Mouse (Mus musculus): ENCODE results near the gene Tlr9. TPM values are rescaled to one million over a fixed set of nuclear protein-coding genes. Genes with fewer than 3 reads are reported as not detected.

The Tlr9 gene
- total RNA-seq, 2 experiments from 2014 or later: 1.1 to 1.2 TPM

DNA sequence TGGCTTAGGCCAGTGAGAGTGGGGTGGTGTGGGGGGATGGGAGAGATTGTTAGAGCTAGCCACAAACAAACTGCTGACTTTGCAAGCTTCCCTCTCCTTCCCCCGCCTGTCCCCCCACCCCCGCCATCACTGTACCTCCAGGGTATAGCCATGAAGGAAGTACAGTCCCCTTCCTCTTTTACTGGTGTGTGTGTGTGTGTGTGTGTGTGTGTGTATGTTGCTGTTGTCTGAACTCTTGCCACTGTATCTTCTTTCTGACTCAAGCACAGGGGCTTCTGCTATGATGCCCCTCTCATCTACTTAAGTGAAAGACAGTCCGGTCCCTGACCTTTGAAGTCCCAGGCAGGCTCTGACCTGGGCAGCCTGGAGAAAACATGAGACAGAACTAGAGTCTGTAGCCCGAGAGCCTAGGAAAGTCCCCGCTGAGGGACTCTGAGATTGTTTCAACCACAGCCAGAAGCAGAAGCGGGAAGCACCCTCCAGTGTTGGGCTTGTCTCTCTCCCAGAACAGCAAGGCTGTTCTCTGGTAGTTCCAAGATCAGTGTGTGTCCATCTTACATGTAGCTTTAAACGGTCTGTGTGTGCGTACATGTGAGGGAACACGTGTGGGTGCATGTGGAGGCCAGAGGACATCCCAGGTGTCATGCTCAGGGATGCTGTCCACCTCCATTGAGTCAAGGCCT, 7.8 kb downstream of the Tlr9 start:
- DNase-seq (ENCODE audit: low spot score in 2 of 2): no peak
- intact Hi-C loops (cut with DNase I): no loop called here

DNA sequence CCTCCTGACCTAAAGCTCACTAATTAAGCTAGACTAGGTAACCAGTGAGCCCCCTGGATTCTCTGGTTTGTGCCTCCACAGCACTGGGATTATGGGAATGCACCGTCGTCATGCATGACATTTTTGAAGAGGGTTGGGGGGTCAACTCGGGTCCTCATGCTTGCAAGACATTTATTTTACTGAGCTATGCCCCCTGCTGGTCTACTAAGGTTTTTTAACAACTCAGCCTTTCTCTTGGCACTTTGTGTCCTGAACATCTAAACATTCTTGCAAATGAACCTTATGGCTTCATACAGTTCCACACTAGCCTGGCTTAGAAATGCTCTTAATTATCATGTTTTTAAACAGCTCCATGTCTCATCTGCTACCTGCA, 8.3 kb downstream of the Tlr9 start:
- intact Hi-C loops (cut with DNase I): no loop called here
- no peak for DNase-seq (ENCODE audit: low spot score in 2 of 2)

DNA sequence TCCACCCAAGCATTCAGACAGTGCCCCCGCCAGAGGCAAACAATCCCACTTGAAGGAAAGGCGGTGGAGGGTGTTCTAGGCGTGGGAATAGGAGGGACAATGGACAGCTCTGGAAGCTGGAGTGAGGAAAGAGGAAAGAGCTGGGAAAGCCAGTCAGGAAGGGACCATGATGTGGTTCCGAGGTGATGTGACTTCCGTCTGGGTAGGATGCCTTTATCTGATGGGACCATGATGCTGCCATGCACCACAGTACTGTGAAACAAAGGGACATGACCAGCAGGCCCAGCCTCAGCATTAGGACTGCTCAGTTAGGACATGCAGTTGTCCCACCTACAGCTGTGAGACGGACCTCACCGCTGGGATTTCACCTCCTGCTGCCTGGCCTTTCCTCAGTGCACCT, 8.8 kb downstream of the Tlr9 start:
- intact Hi-C loops (cut with DNase I): no loop called here

DNA sequence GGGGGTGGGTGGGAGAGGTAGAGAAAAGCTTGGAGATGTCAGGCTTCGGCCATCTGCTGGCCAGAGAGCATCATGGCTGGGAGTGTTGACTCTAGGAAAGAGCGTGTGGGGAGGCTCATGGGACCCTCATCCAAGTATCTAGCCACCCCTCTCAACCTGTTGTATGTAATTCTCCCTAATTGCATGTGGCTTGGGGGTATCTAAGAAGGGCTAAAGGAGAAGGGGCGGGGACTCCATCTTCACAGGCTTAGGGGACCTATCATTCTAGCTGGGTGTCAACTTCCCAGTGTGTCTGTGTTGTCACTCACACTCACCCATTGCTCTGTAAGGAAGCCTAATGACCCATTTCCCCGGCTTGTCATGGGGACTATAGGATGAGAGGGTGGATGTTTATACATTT, 9.4 kb downstream of the Tlr9 start:
- DNase-seq (ENCODE audit: low spot score in 2 of 2): no peak
- intact Hi-C loops (cut with DNase I): no loop called here

More for the DNA sequence above, 8.8 kb downstream of the Tlr9 start:
- DNase-seq (ENCODE audit: low spot score in 2 of 2): no peak

DNA sequence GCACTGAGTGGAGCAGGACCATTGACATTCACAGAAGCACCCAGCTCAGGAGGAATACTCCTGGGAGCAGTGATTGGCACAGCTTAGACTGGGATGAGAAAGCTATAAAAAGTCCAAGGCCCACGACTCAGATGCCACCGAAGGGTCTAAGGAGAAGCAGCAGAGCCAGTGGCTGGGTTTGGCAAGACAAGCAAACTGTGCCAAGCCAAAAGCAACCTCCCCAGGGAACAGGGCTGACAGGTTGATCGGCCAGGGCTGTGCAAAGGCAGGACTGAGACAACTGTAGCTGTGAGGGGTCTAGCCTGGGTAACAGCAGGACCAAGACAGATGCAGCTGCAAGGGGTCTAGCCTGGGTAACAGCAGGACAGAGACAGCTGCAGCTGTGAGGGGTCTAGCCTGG, 10.6 kb downstream of the Tlr9 start:
- intact Hi-C loops (cut with DNase I): no loop called here
- DNase-seq (ENCODE audit: low spot score in 2 of 2): no peak

DNA sequence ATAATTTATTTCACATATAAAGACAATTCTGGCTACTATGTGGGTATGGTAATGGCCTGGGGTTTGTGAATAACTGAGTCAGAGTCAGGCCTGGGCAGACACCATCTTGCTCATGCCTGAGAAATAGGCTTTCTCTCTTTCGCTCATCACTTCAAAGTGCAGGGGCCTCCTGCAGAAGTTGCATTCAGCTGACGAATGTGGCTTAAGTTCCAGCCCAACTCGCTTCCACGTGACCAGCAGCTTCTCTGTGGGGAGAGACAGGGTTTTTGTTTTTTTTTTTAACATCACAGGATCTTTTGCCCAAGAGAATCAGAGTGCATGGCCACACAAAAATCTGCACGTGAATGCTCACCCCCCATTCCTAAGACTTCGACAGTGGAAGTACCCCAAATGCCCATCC, 11.6 kb downstream of the Tlr9 start:
- intact Hi-C loops (cut with DNase I): no loop called here
- no peak for DNase-seq (ENCODE audit: low spot score in 2 of 2)

DNA sequence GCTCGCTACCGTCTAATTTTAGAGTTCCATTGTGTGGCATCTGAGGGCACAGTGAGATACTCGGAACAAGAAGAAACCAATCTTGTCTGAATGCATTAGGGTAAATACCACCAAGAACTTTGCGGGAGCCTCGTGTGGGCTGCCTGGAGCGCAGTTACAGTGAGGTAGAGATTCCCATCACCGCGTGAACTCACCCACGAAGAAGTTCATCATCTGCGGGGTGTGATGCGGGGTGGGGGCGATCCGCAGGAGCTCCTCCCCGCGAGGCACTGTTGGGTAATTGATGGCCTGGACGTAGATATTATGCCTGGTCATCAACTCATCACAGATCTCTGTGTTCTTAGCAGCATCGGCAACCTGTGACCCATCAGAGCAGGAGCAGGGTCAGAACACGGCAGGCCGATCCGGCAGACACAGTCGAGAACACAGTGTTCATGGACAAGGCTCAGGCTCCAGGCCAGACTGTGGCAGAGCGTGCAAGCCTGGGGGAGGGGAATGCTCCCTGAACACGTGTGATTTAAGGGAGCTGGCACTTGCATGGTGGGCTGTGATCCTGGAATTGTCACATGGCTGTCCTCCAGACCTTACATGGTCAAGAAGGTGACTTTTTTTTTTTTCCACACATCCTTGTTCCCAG, 12.9 kb downstream of the Tlr9 start:
- no peak for DNase-seq (ENCODE audit: low spot score in 2 of 2)
- intact Hi-C loops (cut with DNase I): no loop called here

DNA sequence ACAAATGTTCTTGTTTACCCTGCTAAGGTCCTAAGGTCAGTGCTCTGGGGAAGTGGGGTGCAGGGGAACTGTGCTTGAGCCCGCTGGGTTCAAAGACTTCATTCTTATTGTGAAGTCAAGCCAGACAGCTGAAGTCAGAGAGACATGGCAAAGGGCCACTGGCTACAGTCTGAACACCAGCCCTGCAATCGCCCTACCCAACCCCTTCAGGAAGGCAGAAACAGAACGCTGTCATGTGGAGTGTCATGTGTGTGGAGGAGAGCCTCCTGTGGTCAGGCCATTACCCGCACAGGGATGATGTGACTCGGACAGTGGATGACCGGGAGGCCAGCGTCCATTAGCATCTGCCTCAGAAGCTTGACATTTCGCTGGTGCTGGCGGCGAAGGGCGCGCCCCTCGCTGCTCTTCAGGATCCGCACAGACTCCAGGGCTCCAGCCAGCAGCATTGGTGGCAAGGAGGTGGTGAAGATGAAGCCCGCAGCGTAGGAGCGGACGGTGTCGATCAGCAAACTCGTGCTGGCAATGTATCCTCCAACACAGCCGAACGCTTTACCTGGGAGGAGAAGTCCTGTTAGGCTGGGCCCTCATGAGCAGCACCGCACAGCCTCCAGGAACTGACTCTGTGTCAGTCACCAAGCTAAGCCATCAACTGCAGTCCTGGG, 13.9 kb downstream of the Tlr9 start:
- DNase-seq (ENCODE audit: low spot score in 2 of 2): no peak
- intact Hi-C loops (cut with DNase I): no loop called here

DNA sequence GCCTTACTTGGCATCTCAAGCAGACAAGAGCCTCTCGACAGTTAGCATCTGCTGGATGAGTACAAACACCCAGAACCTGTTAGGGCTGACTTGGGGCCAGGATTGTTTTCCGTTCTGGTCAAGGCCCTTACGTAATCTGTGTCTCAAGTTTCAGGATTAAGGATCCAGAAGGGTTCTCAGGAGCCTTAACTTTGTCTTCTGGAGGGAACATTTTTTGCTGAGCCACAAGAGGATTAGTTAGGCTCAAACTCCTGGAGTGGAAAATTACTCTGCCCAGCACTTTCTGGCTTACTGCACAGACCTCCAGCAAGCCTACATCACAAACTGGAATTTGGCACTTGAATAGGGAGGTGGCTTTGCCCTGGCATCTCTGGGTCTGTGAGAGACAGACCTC, 14.4 kb downstream of the Tlr9 start:
- no peak for DNase-seq (ENCODE audit: low spot score in 2 of 2)
- intact Hi-C loops (cut with DNase I): no loop called here

DNA sequence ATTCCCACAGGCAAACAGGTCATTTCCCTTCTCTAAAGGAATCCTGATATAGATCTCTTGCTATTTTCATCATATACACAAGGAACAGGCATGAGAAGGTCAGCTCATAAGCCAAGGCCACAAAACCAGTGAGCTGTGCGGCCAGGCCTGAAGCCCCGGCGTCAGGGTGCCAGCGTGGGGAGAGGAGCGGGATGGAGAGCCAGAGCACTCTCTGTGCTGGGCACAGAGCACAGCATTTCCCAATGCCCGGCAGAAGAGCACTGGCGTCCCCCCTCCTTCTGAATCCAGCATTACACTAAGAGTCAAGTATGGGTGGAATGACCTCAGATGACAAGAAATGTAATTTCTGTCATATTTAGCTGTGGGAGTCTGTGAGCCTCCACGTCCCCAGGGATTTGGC, 15.0 kb downstream of the Tlr9 start:
- no peak for DNase-seq (ENCODE audit: low spot score in 2 of 2)

DNA sequence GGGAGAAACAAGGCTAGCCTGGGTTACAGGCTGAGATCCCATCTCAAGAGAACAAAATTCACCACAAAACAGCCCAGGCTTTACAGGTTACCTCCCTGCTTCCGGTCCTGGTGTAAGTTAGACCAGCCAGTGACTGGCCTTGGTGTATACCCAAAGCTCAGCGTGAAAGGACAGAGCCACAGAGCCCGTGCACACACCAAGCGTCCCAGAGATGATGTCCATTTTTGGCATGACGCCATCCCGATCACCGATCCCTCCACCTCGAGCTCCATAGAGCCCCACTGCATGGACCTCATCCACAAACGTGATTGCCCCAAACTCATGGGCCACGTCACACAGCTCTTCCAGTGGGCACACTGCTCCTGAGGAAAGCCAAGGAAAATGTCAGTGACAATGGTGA, 15.5 kb downstream of the Tlr9 start:
- intact Hi-C loops (cut with DNase I): no loop called here
- DNase-seq (ENCODE audit: low spot score in 2 of 2): no peak

More for the DNA sequence above, 15.0 kb downstream of the Tlr9 start:
- intact Hi-C loops (cut with DNase I): no loop called here

DNA sequence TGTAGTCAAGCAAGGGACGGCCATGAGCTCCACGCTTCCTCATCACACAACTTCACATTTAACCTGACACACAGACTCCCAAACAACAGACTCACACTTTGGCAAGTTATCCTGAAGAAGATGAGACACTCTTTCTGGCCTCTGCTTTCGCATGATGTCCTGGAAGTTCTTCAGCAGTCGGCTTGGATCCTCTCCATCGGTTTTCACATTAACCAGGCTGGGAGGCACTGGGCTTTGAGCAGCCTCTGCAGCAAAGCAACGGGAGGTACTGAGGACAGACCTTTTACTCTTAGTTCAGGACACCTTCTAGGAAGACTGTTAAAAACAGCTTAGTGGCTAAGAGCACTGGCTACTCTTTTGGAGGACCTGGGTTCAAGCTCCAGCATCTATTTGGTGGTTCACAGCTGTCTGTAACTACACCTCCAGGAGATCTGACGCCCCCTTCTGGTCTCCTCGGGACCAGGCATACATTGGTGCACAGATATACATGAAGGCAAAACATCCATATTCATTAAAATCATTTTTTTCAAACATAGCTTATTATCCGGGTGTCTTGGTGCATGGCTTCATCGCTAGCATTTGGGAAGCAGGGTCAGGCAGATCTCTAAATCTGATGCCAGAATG, 19.3 kb downstream of the Tlr9 start:
- intact Hi-C loops (cut with DNase I): no loop called here

DNA sequence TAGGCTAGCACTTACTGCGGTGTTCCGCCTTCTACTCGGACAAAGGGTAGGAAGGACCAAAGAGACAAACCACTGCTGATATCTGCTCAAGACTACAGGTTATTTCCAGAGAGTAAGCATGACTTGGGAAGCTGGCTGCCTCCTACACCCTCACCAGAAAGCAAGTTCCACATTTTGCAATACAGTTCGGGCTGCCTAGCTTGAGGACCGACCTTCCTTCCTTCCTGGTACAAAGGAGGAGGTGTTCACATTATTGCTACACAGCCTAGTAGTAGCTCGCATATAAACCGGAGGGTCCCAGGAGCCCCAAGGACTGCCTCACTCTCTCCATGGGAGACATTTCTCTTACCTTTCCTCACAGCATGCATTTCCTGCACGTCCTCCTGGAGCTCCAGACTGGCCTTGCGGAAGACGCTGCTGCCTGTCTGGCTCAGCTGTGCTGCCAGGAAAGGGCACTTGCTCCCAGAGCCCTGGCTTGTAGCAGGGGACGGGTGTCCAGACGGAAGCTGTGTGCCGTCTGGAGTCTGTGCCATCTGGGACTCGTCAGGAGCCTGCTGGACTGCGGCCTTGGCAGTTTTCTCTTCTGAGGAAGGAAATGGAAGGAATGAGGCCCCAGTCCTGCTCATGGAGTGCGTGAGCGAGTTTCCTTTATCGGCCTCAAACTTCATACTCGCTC, 20.6 kb downstream of the Tlr9 start:
- no peak for DNase-seq (ENCODE audit: low spot score in 2 of 2)
- intact Hi-C loops (cut with DNase I): no loop called here

More for the DNA sequence above, 19.3 kb downstream of the Tlr9 start:
- no peak for DNase-seq (ENCODE audit: low spot score in 2 of 2)

DNA sequence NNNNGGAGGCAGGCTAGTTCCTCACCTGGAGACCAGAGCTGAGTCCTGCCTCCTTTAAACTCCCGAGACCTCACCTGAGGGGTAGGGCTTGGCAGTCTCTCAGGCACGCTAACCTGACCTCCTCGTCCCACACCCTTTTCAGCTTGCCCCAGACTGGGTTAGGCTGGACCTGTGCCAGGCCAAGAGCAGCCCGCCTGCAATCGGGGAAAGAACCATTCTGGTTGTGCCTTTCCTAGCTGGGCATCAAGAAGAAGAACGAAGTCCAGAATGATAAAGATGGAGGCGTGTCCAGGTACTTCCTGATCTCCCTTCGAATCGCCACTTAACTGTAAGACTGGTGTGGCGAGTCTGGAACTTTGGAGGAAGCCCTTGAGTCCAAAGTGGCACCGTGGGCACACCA, 27.2 kb downstream of the Tlr9 start:
- DNase-seq (ENCODE audit: low spot score in 2 of 2): no peak
- intact Hi-C loops (cut with DNase I): loop anchor here (5.0 kb wide), 1 partner anchor 33 kb away; the partner anchor contains the start of gene Poc1a

DNA sequence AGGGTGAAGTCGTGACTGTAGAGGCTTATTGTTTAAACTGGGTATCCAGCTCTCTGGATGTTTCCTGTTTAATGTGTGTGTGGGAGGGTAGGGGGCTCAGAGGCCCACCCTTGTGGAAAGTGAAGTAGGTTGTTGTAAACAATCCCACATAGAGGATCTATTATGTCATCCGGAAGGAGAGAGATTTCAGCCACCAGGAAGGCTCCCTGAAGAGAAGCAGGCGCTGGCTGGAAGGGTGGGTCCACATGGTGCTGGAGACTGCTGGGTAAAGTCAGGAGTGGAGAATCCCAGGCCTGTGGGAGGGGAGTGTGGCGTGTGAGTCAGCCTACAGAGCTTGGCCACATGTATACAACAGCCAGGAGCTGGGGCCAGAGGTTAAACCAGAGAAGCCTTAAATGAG, 27.8 kb downstream of the Tlr9 start:
- intact Hi-C loops (cut with DNase I): no loop called here
- DNase-seq (ENCODE audit: low spot score in 2 of 2): no peak

DNA sequence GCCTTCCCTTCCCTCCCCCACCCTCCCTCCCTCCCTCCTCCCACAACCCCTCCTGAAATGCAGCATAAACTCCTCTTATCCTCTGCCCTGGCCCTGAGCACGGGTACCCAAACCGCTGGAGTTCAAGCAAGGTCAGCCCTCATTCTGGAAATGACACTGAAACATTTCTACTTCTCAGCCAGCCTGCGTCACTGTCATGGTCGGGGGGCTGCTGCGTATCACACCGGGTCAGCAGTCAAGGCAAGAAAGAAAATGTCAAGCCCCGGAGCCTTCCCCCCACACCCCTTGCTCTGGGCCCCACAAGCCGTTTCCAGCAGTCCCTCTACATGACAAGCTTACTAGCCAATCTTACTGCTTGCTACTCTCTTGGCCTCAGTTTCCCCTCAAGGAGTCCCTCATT, 28.7 kb downstream of the Tlr9 start:
- intact Hi-C loops (cut with DNase I): no loop called here

DNA sequence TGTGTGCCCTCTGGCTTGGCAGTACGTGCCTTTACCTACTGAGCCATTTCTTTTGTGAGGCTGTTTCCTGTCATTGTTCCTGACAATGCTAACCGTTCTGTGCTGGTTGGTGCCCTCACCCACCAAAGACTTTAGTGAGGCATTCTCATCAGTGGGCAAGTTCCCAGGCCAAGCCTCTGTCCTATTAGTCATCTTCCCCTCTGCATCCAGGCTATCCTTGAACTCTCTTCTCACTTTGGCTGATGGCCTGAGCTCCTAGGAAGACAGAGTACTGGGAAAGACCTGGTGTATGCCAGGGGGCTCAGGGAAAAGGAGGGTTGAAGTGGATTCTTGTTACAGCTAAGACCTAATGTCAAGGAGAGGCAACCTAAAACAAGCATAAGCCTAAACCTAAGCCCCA, 31.6 kb downstream of the Tlr9 start:
- no peak for DNase-seq (ENCODE audit: low spot score in 2 of 2)
- intact Hi-C loops (cut with DNase I): no loop called here

More for the DNA sequence above, 28.7 kb downstream of the Tlr9 start:
- no peak for DNase-seq (ENCODE audit: low spot score in 2 of 2)

DNA sequence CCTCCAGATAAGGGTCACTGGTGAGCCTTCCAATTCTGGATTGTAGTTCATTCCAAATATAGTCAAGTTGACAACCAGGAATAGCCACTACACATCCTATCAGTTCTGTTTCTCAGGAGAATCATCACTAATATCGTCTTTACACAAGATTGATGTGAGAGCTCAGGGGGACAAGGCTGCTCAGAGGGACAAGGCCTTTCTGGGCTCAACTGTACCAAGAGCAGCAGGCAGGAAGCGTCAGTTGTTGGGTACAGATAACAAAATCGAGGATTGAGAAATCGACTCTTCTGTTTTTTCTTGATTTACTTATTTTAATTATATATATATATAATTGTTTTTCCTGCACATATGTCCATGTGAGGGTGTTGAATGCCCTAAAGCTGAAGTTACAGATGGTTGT, 36.0 kb downstream of the Tlr9 start:
- intact Hi-C loops (cut with DNase I): no loop called here
- no peak for DNase-seq (ENCODE audit: low spot score in 2 of 2)

DNA sequence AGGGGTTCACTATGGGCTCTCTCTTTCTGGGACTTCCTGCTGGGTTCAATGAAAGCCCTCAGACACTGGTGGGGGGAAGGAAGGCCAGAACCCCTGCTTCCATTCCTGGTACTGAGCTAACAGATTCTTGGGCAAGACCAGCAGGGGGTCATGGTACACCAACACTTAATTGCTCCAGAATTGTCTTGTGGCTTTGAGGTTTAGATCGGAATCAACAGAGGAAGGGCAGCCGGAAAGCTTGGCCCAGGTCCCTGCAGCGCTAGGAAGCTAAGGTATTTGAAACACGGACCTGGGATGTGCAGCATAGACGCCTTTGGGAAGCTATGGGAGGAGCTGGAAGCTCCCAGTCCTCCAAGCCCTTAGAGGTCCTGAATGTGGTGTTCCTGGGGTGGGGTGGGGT, 36.6 kb downstream of the Tlr9 start:
- DNase-seq (ENCODE audit: low spot score in 2 of 2): no peak
- intact Hi-C loops (cut with DNase I): no loop called here

DNA sequence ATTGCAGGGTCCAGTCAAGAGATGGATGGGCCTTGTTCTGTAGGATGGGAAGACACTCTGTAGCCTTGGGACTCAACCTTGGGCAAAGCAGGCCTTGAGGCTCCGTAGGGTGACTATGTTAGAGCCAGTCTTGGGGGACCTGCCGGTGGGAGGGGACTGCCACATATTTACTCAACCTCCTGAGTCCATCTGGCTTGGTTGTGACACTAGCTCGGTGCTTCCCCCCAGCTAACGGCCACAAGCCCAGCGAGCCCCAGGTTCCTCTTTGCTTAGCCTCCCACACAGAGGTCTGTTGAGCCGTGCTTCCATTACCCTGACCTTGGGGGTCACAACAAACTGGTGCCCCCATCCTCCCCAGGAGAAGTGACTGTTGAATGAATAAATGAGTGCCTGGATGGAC, 38.7 kb downstream of the Tlr9 start:
- intact Hi-C loops (cut with DNase I): no loop called here
- DNase-seq (ENCODE audit: low spot score in 2 of 2): no peak

Data from left cerebral cortex, postnatal 25 days (tissue).